Mouse (Mus musculus) lung, adult 2 months (tissue): Measurements from ENCODE around the gene Rab1b. TPM values are rescaled to one million over a fixed set of nuclear protein-coding genes. Genes with fewer than 3 reads are reported as not detected.
"Not testable (repeated sequence)": the region's sequence is repeated elsewhere in the genome, so short reads cannot be mapped to it uniquely, and the experiment has no call there.

Source experiments
- DNase-seq: peaks from one replicate; pipeline ENCODE4 v3.0.0; 2022
- H3K4me1 ChIP-seq: fragments of 200-500 bp; 2 replicates; pipeline ENCODE4 v1.6.1; 2011; ENCODE audit warnings: low read length; ENCODE audit not compliant: control insufficient read depth, insufficient read depth
- H3K4me3 ChIP-seq: fragments of 200-500 bp; replicated peaks from 2 replicates; pipeline ENCODE3; 2011; ENCODE audit warnings: low read depth, mild to moderate bottlenecking, control low read depth, low read length; ENCODE audit errors: extremely low read depth
- CTCF ChIP-seq: fragments of 200-500 bp; IDR thresholded peaks from 2 replicates; pipeline ENCODE4 v1.5.1; 2011; ENCODE audit warnings: mild to moderate bottlenecking, low read length, control low read depth; ENCODE audit not compliant: insufficient read depth
- POLR2A ChIP-seq: fragments of 200-500 bp; IDR thresholded peaks from 2 replicates; pipeline ENCODE4 v1.6.1; 2011; ENCODE audit warnings: low read depth, mild to moderate bottlenecking, control low read depth, low read length, borderline replicate concordance; ENCODE audit errors: extremely low read depth
- WGBS: fragments of 180-500 bp; shearing (Covaris S2); methylation state at CpG from one replicate; pipeline ENCODE4 v1.1.7; 2018; 5-methylcytosine and 5-hydroxymethylcytosine counted together
- polyA plus RNA-seq: library from polyadenylated mRNA; depleted of rRNA; stranded (reverse); fragments of >200 nt; gene quantifications from 2 replicates; pipeline ENCODE4 v1.2.3, GENCODE M21; 2012; rRNA removed

Rab1b gene
- 213 and 232 TPM in 2 replicates for polyA plus RNA-seq

DNA sequence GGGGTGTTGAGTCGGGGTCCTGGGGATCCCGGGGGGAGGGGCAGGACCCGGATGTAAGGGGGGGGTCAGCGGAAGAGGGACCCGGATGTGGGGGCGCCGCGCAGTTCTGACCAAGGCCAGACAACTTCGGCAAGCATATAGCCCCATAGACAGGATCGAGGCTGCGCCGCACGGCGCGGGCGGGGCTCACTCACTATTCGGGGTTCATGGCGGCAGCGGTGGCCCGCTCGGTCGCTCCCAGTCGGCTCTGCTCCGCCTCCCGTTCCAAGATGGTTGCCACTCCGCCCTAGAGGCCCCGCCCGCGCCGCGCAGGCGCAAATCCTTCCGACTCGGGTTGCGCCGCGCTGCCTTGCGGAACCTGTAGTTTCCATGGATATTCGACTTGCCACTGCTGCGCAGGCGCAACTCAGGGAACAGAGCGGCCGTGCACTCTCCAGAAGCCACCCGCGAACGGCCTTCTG, at the start of gene Rab1b:
Rab1b (minus strand) TSS at position 342 of the 461 bp plus-strand sequence.
- H3K4me3 ChIP-seq: peak within 1 kb of the TSS; percentile 99
- peak; percentile 79; the same call in 1 of the 2 replicates for TF ChIP-seq POLR2A
- TF ChIP-seq CTCF: no peak
- peaks cover 6% of the 10 kb centered on the region for H3K4me1 ChIP-seq
- DNase-seq: peak; percentile 96
- WGBS: under 1% methylated on average over 46 of the region's 46 CpGs

DNA sequence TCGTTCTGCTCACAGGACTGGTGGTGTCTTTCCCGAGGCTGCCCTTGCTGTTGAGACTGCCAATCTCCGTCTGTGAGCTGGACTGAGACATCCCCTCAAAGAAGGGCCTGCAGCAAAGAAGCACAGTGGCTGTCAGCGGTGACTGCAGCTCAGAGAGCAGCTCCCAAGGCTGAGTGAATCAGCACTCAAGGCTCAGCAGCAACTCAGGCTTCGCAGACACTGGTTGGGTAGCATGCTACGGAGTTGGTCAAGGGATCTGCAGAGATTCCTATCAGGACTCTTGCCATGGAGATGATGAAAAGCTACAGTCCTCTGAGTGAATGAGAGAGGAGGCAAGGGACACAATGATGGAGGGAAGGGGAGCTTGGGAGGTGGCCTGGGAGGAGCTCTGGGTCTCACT, 45.4 kb upstream of the Rab1b start:
- TF ChIP-seq CTCF (no peak), POLR2A (no peak)
- H3K4me3 ChIP-seq: no peak overlapping the region
- no peak for DNase-seq
- no peaks in the 10 kb centered on the region for H3K4me1 ChIP-seq
- WGBS: 89% methylated on average over 6 of the region's 6 CpGs

DNA sequence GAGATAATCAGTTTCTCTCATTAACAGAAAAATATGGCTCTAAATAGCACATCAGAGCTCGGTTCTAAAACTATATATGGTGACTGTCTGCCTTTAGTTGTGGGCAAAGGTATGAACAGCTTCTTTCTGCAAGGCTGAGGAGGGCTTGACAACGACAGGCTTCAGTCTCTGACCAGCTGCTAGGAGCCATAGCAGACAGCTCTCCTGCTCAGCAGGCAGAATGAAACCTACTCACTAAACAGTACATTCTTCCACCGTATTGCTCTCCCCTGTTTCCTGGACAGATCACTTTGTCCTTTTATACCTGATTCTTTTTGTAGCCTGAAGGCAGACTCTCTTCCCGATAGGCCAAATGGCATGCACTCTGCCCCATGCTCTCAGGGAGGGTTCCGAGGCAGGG, 44.9 kb upstream of the Rab1b start:
- WGBS: 83% methylated on average over 5 of the region's 5 CpGs
- no peak for TF ChIP-seq CTCF
- no peak for TF ChIP-seq POLR2A
- Histone ChIP-seq H3K4me1 (no peaks in the 10 kb centered on the region), H3K4me3 (no peak overlapping the region)
- no peak for DNase-seq

DNA sequence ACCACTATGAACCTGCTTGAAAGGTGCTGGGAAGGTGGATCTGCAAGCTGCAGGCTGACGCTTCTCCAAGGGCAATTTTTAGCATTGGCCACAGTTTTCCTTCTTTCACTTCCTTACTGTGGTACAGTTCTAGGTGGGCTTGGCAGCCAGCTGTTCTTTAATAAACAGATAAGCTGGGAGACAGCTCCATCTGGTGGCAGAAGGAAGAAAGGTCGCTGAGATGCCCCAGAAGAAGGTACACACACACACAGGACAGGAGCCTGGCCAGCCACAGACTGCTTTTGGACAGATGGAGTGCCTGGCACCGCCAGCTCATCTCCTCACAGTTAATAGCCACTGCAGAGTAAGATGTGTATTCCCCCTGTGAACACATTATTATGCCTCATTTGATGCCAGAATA, 44.5 kb upstream of the Rab1b start:
- DNase-seq: peak; percentile 31
- 31% methylated on average over 3 of the region's 3 CpGs for WGBS
- H3K4me1 ChIP-seq: no peaks in the 10 kb centered on the region
- H3K4me3 ChIP-seq: no peak overlapping the region
- TF ChIP-seq POLR2A (no peak), CTCF (0 out of 2 replicates have a peak, but pooled peaks have one; percentile 29)

DNA sequence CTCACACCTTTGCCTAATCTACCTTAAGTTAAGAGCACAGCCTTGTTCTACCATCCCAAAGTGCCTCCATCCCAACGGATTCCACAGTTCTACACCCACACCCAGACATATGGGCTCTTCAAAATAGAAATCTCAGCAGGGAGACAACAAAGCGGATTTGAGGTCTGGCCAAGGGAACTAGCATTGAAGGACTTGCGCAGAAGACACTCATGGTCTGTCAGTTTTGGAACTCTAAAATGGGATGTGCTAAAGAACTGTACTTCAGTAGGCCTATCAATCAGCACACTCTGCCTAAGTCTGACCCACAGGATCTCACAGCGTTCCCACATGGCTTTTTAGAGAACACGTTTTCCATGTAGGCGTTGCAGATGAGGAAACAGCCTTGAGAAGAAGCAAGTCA, 43.5 kb upstream of the Rab1b start:
- DNase-seq: no peak
- WGBS: 91% methylated on average over 6 of the region's 6 CpGs
- no peaks in the 10 kb centered on the region for H3K4me1 ChIP-seq
- H3K4me3 ChIP-seq: no peak overlapping the region
- no peak for TF ChIP-seq POLR2A
- TF ChIP-seq CTCF: no peak

DNA sequence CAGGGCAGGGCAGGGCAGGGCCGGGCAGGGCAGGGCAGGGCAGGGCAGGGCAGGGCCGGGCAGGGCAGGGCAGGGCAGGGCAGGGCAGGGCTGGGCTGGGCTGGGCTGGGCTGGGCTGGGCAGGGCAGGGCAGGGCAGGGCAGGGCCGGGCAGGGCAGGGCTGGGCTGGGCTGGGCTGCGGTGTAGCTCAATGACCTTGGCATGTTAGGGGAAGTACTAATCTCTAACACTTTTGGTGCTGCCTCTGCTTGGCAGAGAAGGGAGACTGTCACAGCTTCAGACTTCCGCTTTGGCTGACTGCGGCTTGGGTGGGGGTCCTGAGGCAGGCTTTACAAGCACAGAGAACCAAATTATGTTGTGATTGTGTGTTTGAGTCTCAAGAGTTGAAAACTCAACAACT, 42.2 kb upstream of the Rab1b start:
- H3K4me1 ChIP-seq, DNase-seq, H3K4me3 ChIP-seq: not testable (repeated sequence)
- WGBS: 74% methylated on average over 5 of the region's 6 CpGs

DNA sequence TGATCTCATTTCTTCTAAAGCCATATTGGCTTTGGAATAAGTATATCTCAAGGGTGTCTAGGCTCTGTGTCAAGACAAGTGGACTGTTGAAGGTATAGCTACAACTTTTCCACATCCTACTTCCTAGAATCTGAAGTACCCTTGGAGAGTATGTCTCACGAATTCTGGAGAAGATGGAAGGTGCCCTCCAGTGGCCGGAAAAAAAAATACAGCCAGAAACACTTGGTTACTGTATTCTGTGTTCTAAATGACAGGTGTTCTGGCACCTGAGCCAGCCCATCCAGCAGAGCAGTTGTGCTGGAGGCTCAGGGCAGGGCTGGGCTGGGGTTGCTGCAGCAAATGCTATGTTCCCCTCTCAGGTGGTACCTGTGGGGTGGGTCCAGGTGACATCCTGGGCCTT, 32.8 kb upstream of the Rab1b start:
- no peaks in the 10 kb centered on the region for H3K4me1 ChIP-seq
- no peak overlapping the region for H3K4me3 ChIP-seq
- no peak for TF ChIP-seq POLR2A
- TF ChIP-seq CTCF: no peak
- WGBS: 8% methylated on average over 2 of the region's 2 CpGs
- peak; percentile 54 for DNase-seq

DNA sequence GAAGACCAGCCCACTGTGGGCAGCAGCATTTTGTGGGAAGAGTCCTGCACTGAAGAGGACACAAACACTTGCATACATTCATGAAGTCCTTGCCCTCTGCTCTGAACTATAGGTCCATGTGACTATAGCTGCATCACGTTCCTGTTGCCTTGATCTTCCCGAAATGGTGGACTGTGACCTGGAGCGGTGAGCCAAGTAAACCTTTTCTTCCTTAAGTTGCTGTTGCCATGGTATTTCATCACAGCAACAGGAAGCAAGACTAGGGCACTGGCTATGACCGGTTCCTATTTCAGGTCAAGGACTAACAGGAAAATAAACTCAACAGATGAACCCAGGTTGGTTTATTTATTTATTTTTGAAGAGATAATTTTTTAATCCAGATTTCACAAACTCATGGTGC, 24.4 kb upstream of the Rab1b start:
- 33% methylated on average over 4 of the region's 4 CpGs for WGBS
- no peak for TF ChIP-seq CTCF
- TF ChIP-seq POLR2A: no peak

DNA sequence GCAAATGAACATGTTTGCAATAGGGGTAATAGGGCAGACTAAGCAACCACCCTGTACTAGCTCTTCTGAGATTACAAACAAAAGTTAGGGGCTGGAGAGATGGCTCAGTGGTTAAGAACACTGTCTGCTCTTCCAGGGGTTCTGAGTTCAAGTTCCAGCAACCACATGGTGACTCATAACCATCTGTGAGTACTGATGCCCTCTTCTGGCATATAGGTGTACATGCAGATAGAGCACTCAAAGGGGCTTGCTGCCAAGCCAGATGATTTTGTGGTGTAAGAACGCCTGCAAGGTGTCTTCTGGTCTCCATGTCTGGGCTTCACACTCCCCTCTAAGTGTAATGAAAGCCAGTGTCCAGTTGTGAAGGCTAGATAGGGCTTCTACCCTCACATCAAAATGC, 22.9 kb upstream of the Rab1b start:
- TF ChIP-seq CTCF: no peak
- TF ChIP-seq POLR2A: no peak
- DNase-seq: no peak
- Histone ChIP-seq H3K4me1 (no peaks in the 10 kb centered on the region), H3K4me3 (no peak overlapping the region)
- 47% methylated on average over 1 of the region's 1 CpGs for WGBS

More for the DNA sequence above, 24.4 kb upstream of the Rab1b start:
- Histone ChIP-seq H3K4me3 (no peak overlapping the region), H3K4me1 (no peaks in the 10 kb centered on the region)
- DNase-seq: no peak

DNA sequence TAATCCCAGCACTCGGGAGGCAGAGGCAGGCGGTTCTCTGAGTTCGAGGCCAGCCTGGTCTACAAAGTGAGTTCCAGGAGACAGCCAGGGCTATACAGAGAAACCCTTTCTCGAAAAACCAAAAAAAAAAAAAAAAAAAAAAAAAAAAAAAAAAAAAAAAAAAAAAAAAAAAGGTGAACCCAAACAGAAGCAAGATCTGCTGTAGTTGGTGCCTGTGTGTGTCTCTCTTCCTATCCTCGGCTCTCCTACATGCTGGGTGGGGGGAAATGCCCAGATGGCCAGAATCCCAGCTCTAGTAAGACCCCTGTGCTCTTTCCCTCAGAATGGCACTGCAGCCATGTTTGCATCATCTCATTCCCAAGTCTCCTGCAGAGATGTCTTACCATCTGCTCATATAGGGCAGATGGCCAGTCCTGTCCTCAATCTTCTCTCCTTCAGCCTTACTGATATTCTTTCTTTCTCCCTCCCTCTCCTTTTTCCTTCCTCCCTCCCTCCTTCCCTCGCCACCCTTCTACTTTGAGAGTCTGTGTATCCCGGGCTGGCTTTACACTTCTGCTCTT, 17.3 kb upstream of the Rab1b start:
- 58% methylated on average over 7 of the region's 7 CpGs for WGBS
- no peak for TF ChIP-seq POLR2A
- no peak for TF ChIP-seq CTCF
- Histone ChIP-seq H3K4me1 (no peaks in the 10 kb centered on the region), H3K4me3 (no peak overlapping the region)
- no peak for DNase-seq

DNA sequence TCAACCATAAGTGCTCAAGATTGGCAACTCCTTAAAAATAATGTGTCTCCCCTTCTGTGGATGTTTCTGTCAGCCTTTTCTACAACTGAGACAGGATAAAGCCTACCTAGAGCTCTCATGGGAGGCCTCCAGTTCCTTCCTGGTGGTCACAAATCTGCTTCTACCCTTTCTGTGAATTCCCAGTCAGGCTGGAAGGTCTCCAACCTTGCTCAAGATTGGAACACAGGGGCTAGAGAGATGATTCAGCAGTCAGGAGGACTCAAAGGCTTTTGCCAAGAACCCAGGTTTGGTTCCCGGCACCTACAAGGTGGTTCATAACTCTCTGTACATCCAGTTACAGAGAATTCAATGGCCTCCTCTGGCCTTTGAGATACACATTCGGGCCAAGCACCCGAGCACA, 16.4 kb upstream of the Rab1b start:
- TF ChIP-seq POLR2A (no peak), CTCF (no peak)
- Histone ChIP-seq H3K4me3 (no peak overlapping the region), H3K4me1 (no peaks in the 10 kb centered on the region)
- WGBS: 69% methylated on average over 3 of the region's 3 CpGs
- no peak for DNase-seq
